Mouse (Mus musculus): Measurements from ENCODE around the gene Setd3. TPM values are rescaled to one million over a fixed set of nuclear protein-coding genes. Genes with fewer than 3 reads are reported as not detected.

The Setd3 gene
- 3.8 and 5.3 TPM in 2 replicates for polyA plus RNA-seq (2012; rRNA removed)

GRCm38 (mm10) chr12:108179246-108179320 lies at the start of gene Setd3:
TSS of gene Setd3 (minus strand) at chr12:108179314.

GRCm38 (mm10) chr12:108179321-108180266 lies 480 bp upstream of the Setd3 start, which contains the start of gene Ccnk:
TSS of gene Ccnk (plus strand) at chr12:108179579.

Other genes starting within 250 kb of the Setd3 start
- gene Bcl11b, start 175.7 kb downstream of the Setd3 start, polyA plus RNA-seq (2012; rRNA removed): 2.7 and 3.5 TPM in 2 replicates
- 2.0 and 4.9 TPM in 2 replicates for gene Ccnk, start 265 bp upstream of the Setd3 start, polyA plus RNA-seq (2012; rRNA removed)
- 31.4 and 42.6 TPM in 2 replicates for gene Ccdc85c, start 96.1 kb upstream of the Setd3 start, polyA plus RNA-seq (2012; rRNA removed)
- gene Hhipl1, start 127.0 kb upstream of the Setd3 start, polyA plus RNA-seq (2012; rRNA removed): 1.1 and 1.4 TPM in 2 replicates
- gene Cyp46a1, start 155.1 kb upstream of the Setd3 start, polyA plus RNA-seq (2012; rRNA removed): 0.98 and 1.1 TPM in 2 replicates
- 41.4 and 45.1 TPM in 2 replicates for gene Eml1, start 191.6 kb upstream of the Setd3 start, polyA plus RNA-seq (2012; rRNA removed)